Comparison of ENCODE assay signal across 8 mouse cellular contexts in genomic region chr8:120532517-120533215, GRCm38 (mm10). TPM values are rescaled to one million over a fixed set of nuclear protein-coding genes. Genes with fewer than 3 reads are reported as not detected.
DNase-seq lines count a peak whose midpoint lies in the region; ATAC-seq lines count a peak whose summit lies in the region.

No protein-coding gene starts in this region.

- H3K4me2 ChIP-seq in forebrain, embryonic 12.5 days: peak overlapping the region; percentile 93
- peak overlapping the region; percentile 58 for H3K4me2 ChIP-seq in liver, embryonic 13.5 days

- no peaks in the 10 kb centered on the region for H3K36me3 ChIP-seq in forebrain, embryonic 12.5 days (replicated peaks)
- H3K36me3 ChIP-seq in liver, embryonic 13.5 days: peaks cover 4% of the 10 kb centered on the region; the same call in 1 of the 2 replicates
- H3K36me3 ChIP-seq in splenic B cell, adult 2 months (ENCODE audit: control insufficient read depth, insufficient read depth, low read length, poor library complexity, severe bottlenecking): no peaks in the 10 kb centered on the region

- peak; percentile 64 for ATAC-seq in forebrain, embryonic 12.5 days (ENCODE audit: low FRiP score)
- ATAC-seq in liver, embryonic 13.5 days (ENCODE audit: low read depth): no peak

- peak overlapping the region; percentile 99 for H3K27ac ChIP-seq in forebrain, embryonic 12.5 days
- H3K27ac ChIP-seq in liver, embryonic 13.5 days: peak overlapping the region; percentile 29; the same call in 1 of the 2 replicates

- no peaks in the 10 kb centered on the region for H3K9me3 ChIP-seq in forebrain, embryonic 12.5 days
- no peaks in the 10 kb centered on the region for H3K9me3 ChIP-seq in liver, embryonic 13.5 days (replicated peaks)

- under 1% methylated on average over 26 of the region's 29 CpGs for WGBS in forebrain, embryonic 12.5 days
- 9% methylated on average over 29 of the region's 29 CpGs for WGBS in liver, embryonic 13.5 days (ENCODE audit: insufficient replicate concordance)

- DNase-seq in heart, adult 11 months: peak; percentile 94
- DNase-seq in heart, postnatal 14 days: no peak
- DNase-seq in B cell, adult 2 months: peak; percentile 52 to 56
- DNase-seq in liver, embryonic 13.5 days: peak; percentile 29
- DNase-seq in splenic B cell, adult 2 months (ENCODE audit: low read depth, low spot score): peak; percentile 44
- DNase-seq in layer of hippocampus, adult 8-10 months (ENCODE audit: low spot score in 2 of 2): no peak
- DNase-seq in adrenal gland, adult (ENCODE audit: inconsistent age in 2 of 2, low spot score in 1 of 2): no peak

- H3K9ac ChIP-seq in forebrain, embryonic 12.5 days: peak overlapping the region; percentile 39
- H3K9ac ChIP-seq in liver, embryonic 13.5 days: 0 out of 2 replicates have a peak overlapping the region, but pooled peaks have one; percentile 52

- peaks cover 93% of the 10 kb centered on the region for H3K4me1 ChIP-seq in forebrain, embryonic 12.5 days
- peaks cover 91% of the 10 kb centered on the region for H3K4me1 ChIP-seq in liver, embryonic 13.5 days (replicated peaks)

- H3K27me3 ChIP-seq in forebrain, embryonic 12.5 days: 0 out of 2 replicates have a peak, but pooled peaks cover 8% of the 10 kb centered on the region
- H3K27me3 ChIP-seq in liver, embryonic 13.5 days: no peaks in the 10 kb centered on the region
- H3K27me3 ChIP-seq in splenic B cell, adult 2 months (ENCODE audit: control insufficient read depth, insufficient read depth, low read length, poor library complexity, severe bottlenecking): no peaks in the 10 kb centered on the region; the same call in 1 of the 2 replicates

- peak overlapping the region; percentile 15 for H3K4me3 ChIP-seq in forebrain, embryonic 12.5 days (replicated peaks)
- H3K4me3 ChIP-seq in liver, embryonic 13.5 days (replicated peaks): peak overlapping the region; percentile 30; the same call in 1 of the 2 replicates

- intact Hi-C loops in heart, postnatal 14 days (cut with DNase I): loop anchor here (2.0 kb wide), 1 partner anchor 24 kb away; no protein-coding TSS in a partner anchor

RNA-seq across cellular contexts. Expression of gene Gins2, which starts 56.4 kb away (rescaled TPM):
- total RNA-seq in heart, postnatal 14 days (2021): 1 to 10 TPM; 3.2 to 6.4 TPM
- 83.2 and 84.8 TPM in 2 replicates for polyA plus RNA-seq in forebrain, embryonic 12.5 days (2016; fragmentation: Nextera tagmentation; extraction: Ambion mirVana)
- polyA plus RNA-seq in liver, embryonic 13.5 days (2015; fragmentation: Nextera tagmentation; extraction: Ambion mirVana): 75.6 and 75.9 TPM in 2 replicates
- 1 to 10 TPM; 2.4 to 4.8 (median 2.8) TPM for total RNA-seq in layer of hippocampus, adult 8-10 months (2022)

Comparison
In these comparisons a context has a peak if more than half of its experiments do, and no peak if none do; other contexts are left out.
1. DNase-seq: peak in heart, adult 11 months (single experiment), B cell, adult 2 months (2 of 2), liver, embryonic 13.5 days (single experiment) and splenic B cell, adult 2 months (single experiment); none in heart, postnatal 14 days (0 of 2), layer of hippocampus, adult 8-10 months (0 of 2) and adrenal gland, adult (0 of 2).